In genomic region chr1:96596141-96596540, GRCm38 (mm10) we compare ENCODE assay signal across 30 mouse cellular contexts.
"Had no signal": no experiment of that assay in that cellular context is flagged by ENCODE, and none has a peak within 500 bp of the region (broad histone marks: within the 10 kb centered on the region; RNA-seq: fewer than 3 reads in every experiment).

No protein-coding gene starts in this region.

- H3K9me3 ChIP-seq: limb, embryonic 10.5 days; limb, embryonic 12.5 days; limb, embryonic 13.5 days; limb, embryonic 15.5 days; liver, embryonic 12.5 days; liver, embryonic 13.5 days; liver, embryonic 15.5 days; lung, embryonic 15.5 days; megakaryocyte, embryonic 14.5 days; midbrain, embryonic 10.5 days; midbrain, embryonic 12.5 days; midbrain, embryonic 13.5 days; midbrain, embryonic 15.5 days; neural tube, embryonic 12.5 days had no signal

- H3K4me1 ChIP-seq: limb, embryonic 10.5 days; limb, embryonic 12.5 days; limb, embryonic 13.5 days; limb, embryonic 15.5 days; liver, embryonic 12.5 days; liver, embryonic 13.5 days; liver, embryonic 15.5 days; lung, embryonic 15.5 days; megakaryocyte, embryonic 14.5 days; midbrain, embryonic 10.5 days; midbrain, embryonic 12.5 days; midbrain, embryonic 13.5 days; midbrain, embryonic 15.5 days; neural tube, embryonic 12.5 days had no signal

- H3K9ac ChIP-seq: limb, embryonic 12.5 days; limb, embryonic 13.5 days; limb, embryonic 15.5 days; liver, embryonic 12.5 days; liver, embryonic 13.5 days; liver, embryonic 14.5 days; liver, embryonic 15.5 days; liver, postnatal 0 days; lung, embryonic 14.5 days; lung, embryonic 15.5 days; midbrain, embryonic 12.5 days; midbrain, embryonic 13.5 days; midbrain, embryonic 15.5 days; neural tube, embryonic 12.5 days had no signal

- H3K27me3 ChIP-seq: limb, embryonic 12.5 days; limb, embryonic 13.5 days; limb, embryonic 15.5 days; liver, embryonic 12.5 days; liver, embryonic 13.5 days; liver, embryonic 15.5 days; lung, embryonic 15.5 days; megakaryocyte, embryonic 14.5 days; midbrain, embryonic 12.5 days; midbrain, embryonic 13.5 days; midbrain, embryonic 15.5 days; neural tube, embryonic 12.5 days had no signal

- DNase-seq: left cerebral cortex, postnatal 4 days; liver; liver, embryonic 13.5 days; liver, postnatal 0 days; lung, adult 18-20 months; lung, adult 2 months; lung, embryonic 14.5 days; lung, postnatal 10 days; lung, postnatal 14 days; lung, postnatal 36 days; lung, postnatal 4 days; midbrain, embryonic 14.5 days had no signal

- H3K27ac ChIP-seq: limb, embryonic 10.5 days; limb, embryonic 12.5 days; limb, embryonic 13.5 days; limb, embryonic 15.5 days; liver, embryonic 12.5 days; liver, embryonic 13.5 days; liver, embryonic 14.5 days; liver, embryonic 15.5 days; lung, embryonic 15.5 days; macrophage; midbrain, embryonic 10.5 days; midbrain, embryonic 12.5 days; midbrain, embryonic 13.5 days; midbrain, embryonic 15.5 days; neural tube, embryonic 12.5 days had no signal

- ATAC-seq: liver, embryonic 12.5 days; liver, postnatal 0 days; lung, postnatal 0 days; midbrain, embryonic 13.5 days; midbrain, embryonic 15.5 days had no signal

- H3K36me3 ChIP-seq: limb, embryonic 10.5 days; limb, embryonic 12.5 days; limb, embryonic 13.5 days; limb, embryonic 15.5 days; liver, embryonic 12.5 days; liver, embryonic 13.5 days; liver, embryonic 15.5 days; lung, embryonic 15.5 days; midbrain, embryonic 10.5 days; midbrain, embryonic 12.5 days; midbrain, embryonic 13.5 days; midbrain, embryonic 15.5 days; neural tube, embryonic 12.5 days had no signal

- H3K4me3 ChIP-seq: limb, embryonic 10.5 days; limb, embryonic 12.5 days; limb, embryonic 13.5 days; limb, embryonic 15.5 days; liver, embryonic 12.5 days; liver, embryonic 13.5 days; liver, embryonic 15.5 days; lung, embryonic 15.5 days; megakaryocyte, embryonic 14.5 days; midbrain, embryonic 10.5 days; midbrain, embryonic 12.5 days; midbrain, embryonic 13.5 days; midbrain, embryonic 15.5 days; myocyte; neural tube, embryonic 12.5 days had no signal

- H3K4me2 ChIP-seq: limb, embryonic 12.5 days; limb, embryonic 13.5 days; limb, embryonic 15.5 days; liver, embryonic 11.5 days; liver, embryonic 12.5 days; liver, embryonic 13.5 days; liver, embryonic 15.5 days; lung, embryonic 14.5 days; lung, embryonic 15.5 days; midbrain, embryonic 12.5 days; midbrain, embryonic 13.5 days; midbrain, embryonic 15.5 days; neural tube, embryonic 12.5 days had no signal
